Mouse (Mus musculus): ENCODE measurements around the gene Dclk3. TPM values are rescaled to one million over a fixed set of nuclear protein-coding genes. Genes with fewer than 3 reads are reported as not detected.

Gene Dclk3
- polyA plus RNA-seq, 1 experiment from 2014 or later: 0.25 TPM

DNA sequence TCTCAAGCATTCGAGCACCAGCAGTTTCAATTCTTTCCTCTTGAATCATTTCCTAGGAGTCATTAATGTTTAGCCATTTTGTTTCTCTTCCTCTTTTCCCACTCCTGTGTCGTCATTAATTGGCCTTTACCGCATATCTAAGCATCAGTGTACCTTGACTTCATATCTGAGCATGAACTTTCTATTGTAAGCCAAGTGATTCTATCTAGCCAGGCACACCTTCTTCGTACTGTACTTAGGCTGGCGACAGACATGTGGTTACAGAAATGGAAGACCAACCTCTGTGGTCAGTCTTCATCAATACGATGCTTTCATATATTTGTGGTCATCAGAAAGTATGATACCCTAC is 33.8 kb upstream of the Dclk3 start:
- Histone ChIP-seq H3K27ac (ENCODE audit: low read length) (no peak overlapping the region), H3K4me2 (ENCODE audit: low read depth, low read length) (no peak overlapping the region), H3K4me1 (replicated peaks; ENCODE audit: control insufficient read depth, insufficient read depth, low read length) (peaks cover 6% of the 10 kb centered on the region), H3K9me3 (ENCODE audit: control insufficient read depth, low read length) (no peaks in the 10 kb centered on the region), H3K4me3 (ENCODE audit: low read length) (no peak overlapping the region), H3K36me3 (ENCODE audit: control insufficient read depth, insufficient read depth, low read length) (no peaks in the 10 kb centered on the region), H3K9ac (ENCODE audit: low read length) (no peak overlapping the region), H3K27me3 (ENCODE audit: control insufficient read depth, insufficient read depth, low read depth, low read length) (no peaks in the 10 kb centered on the region)
- no peak for ATAC-seq (ENCODE audit: low read depth)
- WGBS: 84% methylated on average over 6 of the region's 6 CpGs

DNA sequence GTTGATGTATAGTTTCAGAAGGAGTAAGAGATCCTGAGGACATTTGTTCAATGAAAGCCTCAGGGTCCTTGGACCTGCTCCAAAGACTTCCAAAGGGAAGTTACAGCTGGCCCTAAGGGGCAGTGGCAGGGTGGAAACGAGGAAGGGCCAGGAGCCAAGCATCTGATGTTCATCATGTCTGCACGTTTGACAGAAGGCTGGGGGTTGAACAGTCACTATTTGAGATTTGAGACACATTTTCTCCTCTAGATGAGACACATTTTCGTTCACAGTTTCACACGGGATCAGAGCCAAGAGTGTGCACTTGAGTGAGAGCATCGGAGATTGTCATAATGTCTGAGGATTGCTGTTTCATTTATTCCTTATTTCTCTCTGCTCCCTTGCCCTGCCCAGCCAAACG is 30.9 kb upstream of the Dclk3 start:
- H3K36me3 ChIP-seq (ENCODE audit: control insufficient read depth, insufficient read depth, low read length): no peaks in the 10 kb centered on the region
- H3K27me3 ChIP-seq (ENCODE audit: control insufficient read depth, insufficient read depth, low read depth, low read length): no peaks in the 10 kb centered on the region
- no peak overlapping the region for H3K4me3 ChIP-seq (ENCODE audit: low read length)
- peaks cover 6% of the 10 kb centered on the region for H3K4me1 ChIP-seq (replicated peaks; ENCODE audit: control insufficient read depth, insufficient read depth, low read length)
- WGBS: 35% methylated on average over 6 of the region's 6 CpGs
- H3K9ac ChIP-seq (ENCODE audit: low read length): no peak overlapping the region
- no peak overlapping the region for H3K27ac ChIP-seq (ENCODE audit: low read length)
- H3K9me3 ChIP-seq (ENCODE audit: control insufficient read depth, low read length): no peaks in the 10 kb centered on the region
- H3K4me2 ChIP-seq (ENCODE audit: low read depth, low read length): no peak overlapping the region
- peak; percentile 85 for ATAC-seq (ENCODE audit: low read depth)

- no peak for ATAC-seq (ENCODE audit: low read depth)
- H3K36me3 ChIP-seq (ENCODE audit: control insufficient read depth, insufficient read depth, low read length): no peaks in the 10 kb centered on the region
- H3K4me2 ChIP-seq (ENCODE audit: low read depth, low read length): no peak overlapping the region
- peaks cover 6% of the 10 kb centered on the region for H3K4me1 ChIP-seq (replicated peaks; ENCODE audit: control insufficient read depth, insufficient read depth, low read length)
- H3K9ac ChIP-seq (ENCODE audit: low read length): no peak overlapping the region
- no peak overlapping the region for H3K4me3 ChIP-seq (ENCODE audit: low read length)
- H3K27me3 ChIP-seq (ENCODE audit: control insufficient read depth, insufficient read depth, low read depth, low read length): no peaks in the 10 kb centered on the region
- no peak overlapping the region for H3K27ac ChIP-seq (ENCODE audit: low read length)
- 56% methylated on average over 10 of the region's 10 CpGs for WGBS
- no peaks in the 10 kb centered on the region for H3K9me3 ChIP-seq (ENCODE audit: control insufficient read depth, low read length)
These were observed 30.5 kb upstream of the Dclk3 start for GRCm38 (mm10) chr9:111408427-111408826.

- no peak for ATAC-seq (ENCODE audit: low read depth)
- 69% methylated on average over 16 of the region's 16 CpGs for WGBS
These were observed 26.3 kb upstream of the Dclk3 start for GRCm38 (mm10) chr9:111412471-111413160.

GRCm38 (mm10) chr9:111421862-111422261 is 17.0 kb upstream of the Dclk3 start:
- WGBS: 65% methylated on average over 2 of the region's 2 CpGs
- Histone ChIP-seq H3K4me1 (replicated peaks; ENCODE audit: control insufficient read depth, insufficient read depth, low read length) (no peaks in the 10 kb centered on the region; the same call in 1 of the 2 replicates), H3K4me3 (ENCODE audit: low read length) (no peak overlapping the region), H3K9me3 (ENCODE audit: control insufficient read depth, low read length) (no peaks in the 10 kb centered on the region), H3K36me3 (ENCODE audit: control insufficient read depth, insufficient read depth, low read length) (no peaks in the 10 kb centered on the region), H3K4me2 (ENCODE audit: low read depth, low read length) (no peak overlapping the region), H3K27ac (ENCODE audit: low read length) (no peak overlapping the region), H3K9ac (ENCODE audit: low read length) (no peak overlapping the region), H3K27me3 (ENCODE audit: control insufficient read depth, insufficient read depth, low read depth, low read length) (no peaks in the 10 kb centered on the region)
- no peak for ATAC-seq (ENCODE audit: low read depth)

More at GRCm38 (mm10) chr9:111412471-111413160, 26.3 kb upstream of the Dclk3 start:
- Histone ChIP-seq H3K36me3 (ENCODE audit: control insufficient read depth, insufficient read depth, low read length) (no peaks in the 10 kb centered on the region), H3K4me3 (ENCODE audit: low read length) (no peak overlapping the region), H3K4me2 (ENCODE audit: low read depth, low read length) (no peak overlapping the region), H3K27me3 (ENCODE audit: control insufficient read depth, insufficient read depth, low read depth, low read length) (no peaks in the 10 kb centered on the region), H3K27ac (ENCODE audit: low read length) (no peak overlapping the region), H3K4me1 (replicated peaks; ENCODE audit: control insufficient read depth, insufficient read depth, low read length) (peaks cover 3% of the 10 kb centered on the region), H3K9ac (ENCODE audit: low read length) (no peak overlapping the region), H3K9me3 (ENCODE audit: control insufficient read depth, low read length) (no peaks in the 10 kb centered on the region)

DNA sequence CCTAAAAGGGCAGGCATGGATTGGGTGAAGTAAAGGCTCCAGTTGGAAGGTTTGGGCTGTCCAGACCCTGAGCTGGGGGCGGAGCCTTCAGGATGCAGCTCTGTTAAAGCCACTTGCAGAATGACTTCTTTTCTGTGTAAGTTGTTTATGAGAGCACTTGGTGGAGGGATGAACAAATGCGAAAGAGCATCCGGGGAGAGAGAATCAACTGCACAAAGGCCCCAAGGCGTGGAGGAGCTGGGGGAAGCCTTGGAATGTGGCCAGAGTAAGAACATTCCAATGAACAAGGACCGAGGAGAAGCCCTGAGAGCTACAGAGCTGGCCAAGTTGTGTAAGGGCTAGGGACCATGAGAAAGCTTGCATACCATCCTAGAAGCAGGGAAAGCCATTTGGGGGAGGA is 16.3 kb upstream of the Dclk3 start:
- H3K4me1 ChIP-seq (replicated peaks; ENCODE audit: control insufficient read depth, insufficient read depth, low read length): no peaks in the 10 kb centered on the region; the same call in 1 of the 2 replicates
- no peaks in the 10 kb centered on the region for H3K36me3 ChIP-seq (ENCODE audit: control insufficient read depth, insufficient read depth, low read length)
- WGBS: 41% methylated on average over 5 of the region's 5 CpGs

DNA sequence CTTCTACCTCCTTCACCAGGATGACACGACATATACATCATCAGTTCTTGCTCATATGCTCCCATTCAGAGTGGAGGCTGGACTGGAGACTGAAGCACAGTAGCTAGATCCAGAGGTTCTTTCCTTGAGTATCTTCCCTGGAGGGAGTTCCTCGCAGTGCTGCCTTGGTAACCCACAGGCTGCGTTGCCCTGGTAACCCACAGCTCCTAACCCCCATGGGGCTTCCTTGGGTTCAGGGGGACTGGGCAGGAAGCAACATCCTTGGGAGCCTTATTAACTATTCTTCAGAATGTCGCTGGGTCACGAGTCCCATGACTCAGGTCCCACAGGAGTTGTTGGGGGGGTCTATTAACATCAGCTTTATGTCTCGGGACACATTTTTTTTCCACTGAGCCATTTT is 13.8 kb upstream of the Dclk3 start:
- Histone ChIP-seq H3K36me3 (ENCODE audit: control insufficient read depth, insufficient read depth, low read length) (no peaks in the 10 kb centered on the region), H3K27ac (ENCODE audit: low read length) (no peak overlapping the region), H3K27me3 (ENCODE audit: control insufficient read depth, insufficient read depth, low read depth, low read length) (no peaks in the 10 kb centered on the region), H3K4me1 (replicated peaks; ENCODE audit: control insufficient read depth, insufficient read depth, low read length) (no peaks in the 10 kb centered on the region; the same call in 1 of the 2 replicates), H3K4me3 (ENCODE audit: low read length) (no peak overlapping the region), H3K9ac (ENCODE audit: low read length) (no peak overlapping the region), H3K4me2 (ENCODE audit: low read depth, low read length) (no peak overlapping the region), H3K9me3 (ENCODE audit: control insufficient read depth, low read length) (no peaks in the 10 kb centered on the region)
- WGBS: 58% methylated on average over 6 of the region's 6 CpGs
- no peak for ATAC-seq (ENCODE audit: low read depth)

More for the DNA sequence above, 16.3 kb upstream of the Dclk3 start:
- Histone ChIP-seq H3K27me3 (ENCODE audit: control insufficient read depth, insufficient read depth, low read depth, low read length) (no peaks in the 10 kb centered on the region), H3K4me3 (ENCODE audit: low read length) (no peak overlapping the region), H3K27ac (ENCODE audit: low read length) (no peak overlapping the region), H3K9ac (ENCODE audit: low read length) (no peak overlapping the region), H3K9me3 (ENCODE audit: control insufficient read depth, low read length) (no peaks in the 10 kb centered on the region), H3K4me2 (ENCODE audit: low read depth, low read length) (no peak overlapping the region)
- ATAC-seq (ENCODE audit: low read depth): peak; percentile 69; the same call in 1 of the 2 replicates

- no peak for ATAC-seq (ENCODE audit: low read depth)
- WGBS: 79% methylated on average over 4 of the region's 4 CpGs
These were observed 12.9 kb upstream of the Dclk3 start for GRCm38 (mm10) chr9:111425952-111426351.

GRCm38 (mm10) chr9:111427891-111428555 is 10.9 kb upstream of the Dclk3 start:
- no peak overlapping the region for H3K4me3 ChIP-seq (ENCODE audit: low read length)
- H3K27me3 ChIP-seq (ENCODE audit: control insufficient read depth, insufficient read depth, low read depth, low read length): no peaks in the 10 kb centered on the region
- H3K27ac ChIP-seq (ENCODE audit: low read length): no peak overlapping the region
- H3K36me3 ChIP-seq (ENCODE audit: control insufficient read depth, insufficient read depth, low read length): no peaks in the 10 kb centered on the region
- H3K9me3 ChIP-seq (ENCODE audit: control insufficient read depth, low read length): no peaks in the 10 kb centered on the region
- 76% methylated on average over 9 of the region's 9 CpGs for WGBS
- H3K9ac ChIP-seq (ENCODE audit: low read length): no peak overlapping the region
- no peak overlapping the region for H3K4me2 ChIP-seq (ENCODE audit: low read depth, low read length)
- H3K4me1 ChIP-seq (replicated peaks; ENCODE audit: control insufficient read depth, insufficient read depth, low read length): no peaks in the 10 kb centered on the region
- ATAC-seq (ENCODE audit: low read depth): no peak

More at GRCm38 (mm10) chr9:111425952-111426351, 12.9 kb upstream of the Dclk3 start:
- Histone ChIP-seq H3K4me2 (ENCODE audit: low read depth, low read length) (no peak overlapping the region), H3K36me3 (ENCODE audit: control insufficient read depth, insufficient read depth, low read length) (no peaks in the 10 kb centered on the region), H3K9me3 (ENCODE audit: control insufficient read depth, low read length) (no peaks in the 10 kb centered on the region), H3K27me3 (ENCODE audit: control insufficient read depth, insufficient read depth, low read depth, low read length) (no peaks in the 10 kb centered on the region), H3K9ac (ENCODE audit: low read length) (no peak overlapping the region), H3K4me3 (ENCODE audit: low read length) (no peak overlapping the region), H3K4me1 (replicated peaks; ENCODE audit: control insufficient read depth, insufficient read depth, low read length) (no peaks in the 10 kb centered on the region; the same call in 1 of the 2 replicates), H3K27ac (ENCODE audit: low read length) (no peak overlapping the region)

Data from lung, embryonic 16.5 days (tissue).